Mouse (Mus musculus) midbrain, embryonic 12.5 days (tissue): ENCODE measurements around the gene Bcar3. TPM values are rescaled to one million over a fixed set of nuclear protein-coding genes. Genes with fewer than 3 reads are reported as not detected.
A peak's percentile ranks its signal among the peaks of the same experiment; 100 is the strongest.
"Not testable (repeated sequence)": the region's sequence is repeated elsewhere in the genome, so short reads cannot be mapped to it uniquely, and the experiment has no call there.

Source experiments
- ATAC-seq: fragments of 200-750 bp; cut with Nextera tagmentation; 2 replicates; pipeline ENCODE4 v1.8.0; 2017; ENCODE audit warnings: low read depth, moderate TSS enrichment, moderate library complexity; ENCODE audit not compliant: low FRiP score
- H3K27ac ChIP-seq: fragments of 300-500 bp; sonication (generic); replicated peaks from 2 replicates; pipeline ENCODE4 v1.5.1; 2016; ENCODE audit warnings: mild to moderate bottlenecking
- H3K27me3 ChIP-seq: fragments of 300-500 bp; sonication (generic); 2 replicates; pipeline ENCODE4 v1.6.1; 2016; ENCODE audit warnings: mild to moderate bottlenecking
- H3K36me3 ChIP-seq: fragments of 300-500 bp; sonication (generic); 2 replicates; pipeline ENCODE4 v1.6.1; 2016
- H3K4me1 ChIP-seq: fragments of 300-500 bp; sonication (generic); 2 replicates; pipeline ENCODE4 v1.6.1; 2016
- H3K4me2 ChIP-seq: fragments of 300-500 bp; sonication (generic); replicated peaks from 2 replicates; pipeline ENCODE4 v1.6.1; 2016; ENCODE audit warnings: mild to moderate bottlenecking, moderate library complexity
- H3K4me3 ChIP-seq: fragments of 300-500 bp; sonication (generic); 2 replicates; pipeline ENCODE4 v1.5.1; 2016; ENCODE audit warnings: mild to moderate bottlenecking
- H3K9ac ChIP-seq: fragments of 300-500 bp; sonication (generic); replicated peaks from 2 replicates; pipeline ENCODE4 v1.6.1; 2016; ENCODE audit warnings: mild to moderate bottlenecking, moderate library complexity
- H3K9me3 ChIP-seq: fragments of 300-500 bp; sonication (generic); 2 replicates; pipeline ENCODE4 v1.6.1; 2016; ENCODE audit warnings: mild to moderate bottlenecking
- WGBS: fragments of 180-500 bp; shearing (Covaris S2); methylation state at CpG from one replicate; pipeline ENCODE4 v1.1.7; 2016; 5-methylcytosine and 5-hydroxymethylcytosine counted together
- polyA plus RNA-seq: library from polyadenylated mRNA; unstranded; fragments of >200 nt; fragmentation: Nextera tagmentation; extraction: Ambion mirVana; gene quantifications from 2 replicates; pipeline ENCODE4 v1.2.1, GENCODE M21; 2016

Gene Bcar3
- polyA plus RNA-seq = 14.6 and 14.7 TPM in 2 replicates

DNA sequence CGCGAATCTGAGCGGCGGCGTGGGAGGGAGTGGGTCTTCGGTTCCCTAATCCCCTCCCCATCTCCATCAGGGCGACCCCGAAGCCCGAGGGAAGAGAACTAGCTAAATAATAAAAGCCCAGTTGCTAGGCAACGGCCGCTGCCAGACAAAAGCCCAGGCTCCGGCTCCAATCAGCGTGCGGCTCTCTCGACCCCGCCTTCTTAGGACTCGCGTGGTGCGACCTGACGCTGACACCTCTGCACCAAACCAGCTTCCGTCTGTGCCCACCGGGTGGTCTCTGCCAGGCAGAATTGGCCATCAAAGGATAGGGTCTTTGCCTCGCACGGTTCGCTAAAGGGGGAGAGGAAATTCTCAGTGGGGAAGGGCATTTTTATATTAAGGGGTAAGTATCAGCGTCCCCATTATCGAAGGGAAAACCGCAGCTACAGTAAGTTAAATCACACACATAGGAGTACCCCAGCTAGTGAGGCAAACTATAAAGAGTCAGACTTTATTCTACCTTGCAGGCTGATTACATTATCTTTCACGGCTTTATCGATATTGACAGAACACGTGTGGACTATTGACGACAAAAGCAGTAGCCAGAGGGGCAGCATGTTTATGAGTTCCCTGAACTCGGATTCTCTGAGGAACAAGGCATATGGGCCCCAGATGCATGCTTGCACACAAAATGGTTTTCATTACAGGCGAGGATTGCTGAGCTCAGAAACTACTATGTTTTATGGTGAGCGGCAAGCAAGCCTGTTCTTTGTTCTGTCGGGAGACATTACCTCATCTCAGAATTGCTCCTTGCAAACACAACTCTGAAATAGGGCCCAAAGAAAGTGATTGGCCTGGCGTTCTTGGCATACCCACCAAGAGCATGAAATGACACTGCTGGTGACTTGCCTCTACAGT lies at the start of gene Bcar3:
Bcar3 (plus strand) TSS at position 183 of the 897 bp plus-strand sequence.
- Histone ChIP-seq H3K4me2 (peak within 1 kb of the TSS; percentile 63), H3K27ac (peak within 1 kb of the TSS; percentile 99), H3K9me3 (no peaks in the 10 kb centered on the region), H3K36me3 (no peaks in the 10 kb centered on the region), H3K4me1 (peaks cover 46% of the 10 kb centered on the region), H3K9ac (peak within 1 kb of the TSS; percentile 90), H3K4me3 (peak within 1 kb of the TSS; percentile 86), H3K27me3 (no peaks in the 10 kb centered on the region)
- ATAC-seq = peak; percentile 87
- WGBS = 4% methylated on average over 37 of the region's 37 CpGs

DNA sequence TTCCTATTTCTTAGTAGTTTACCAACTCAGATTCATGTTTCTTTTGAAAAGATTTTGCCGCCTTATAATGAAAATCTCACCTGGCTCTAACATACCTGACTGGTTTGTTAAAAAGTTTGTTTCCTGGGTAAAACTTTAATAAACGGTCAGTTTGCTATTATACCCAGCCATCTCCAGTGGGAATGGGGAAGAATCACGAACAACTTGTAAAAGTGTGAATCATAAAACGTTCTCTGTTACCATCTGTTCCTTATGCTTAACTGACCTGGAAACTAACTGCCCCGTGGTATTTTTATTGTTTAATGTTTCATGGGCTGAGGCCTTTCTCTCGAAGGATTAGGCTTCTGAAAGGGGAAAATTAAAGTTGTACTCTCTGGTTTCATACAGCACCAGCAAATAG lies 49.2 kb upstream of the Bcar3 start:
- WGBS = 50% methylated on average over 6 of the region's 6 CpGs
- no peaks in the 10 kb centered on the region for H3K9me3 ChIP-seq
- no peaks in the 10 kb centered on the region for H3K27me3 ChIP-seq
- no peak overlapping the region for H3K27ac ChIP-seq
- H3K9ac ChIP-seq = peak overlapping the region; percentile 21; the same call in 1 of the 2 replicates
- no peak for ATAC-seq
- H3K4me3 ChIP-seq = peak overlapping the region; percentile 79
- H3K4me2 ChIP-seq = peak overlapping the region; percentile 62
- H3K36me3 ChIP-seq = no peaks in the 10 kb centered on the region
- H3K4me1 ChIP-seq = peaks cover 20% of the 10 kb centered on the region

DNA sequence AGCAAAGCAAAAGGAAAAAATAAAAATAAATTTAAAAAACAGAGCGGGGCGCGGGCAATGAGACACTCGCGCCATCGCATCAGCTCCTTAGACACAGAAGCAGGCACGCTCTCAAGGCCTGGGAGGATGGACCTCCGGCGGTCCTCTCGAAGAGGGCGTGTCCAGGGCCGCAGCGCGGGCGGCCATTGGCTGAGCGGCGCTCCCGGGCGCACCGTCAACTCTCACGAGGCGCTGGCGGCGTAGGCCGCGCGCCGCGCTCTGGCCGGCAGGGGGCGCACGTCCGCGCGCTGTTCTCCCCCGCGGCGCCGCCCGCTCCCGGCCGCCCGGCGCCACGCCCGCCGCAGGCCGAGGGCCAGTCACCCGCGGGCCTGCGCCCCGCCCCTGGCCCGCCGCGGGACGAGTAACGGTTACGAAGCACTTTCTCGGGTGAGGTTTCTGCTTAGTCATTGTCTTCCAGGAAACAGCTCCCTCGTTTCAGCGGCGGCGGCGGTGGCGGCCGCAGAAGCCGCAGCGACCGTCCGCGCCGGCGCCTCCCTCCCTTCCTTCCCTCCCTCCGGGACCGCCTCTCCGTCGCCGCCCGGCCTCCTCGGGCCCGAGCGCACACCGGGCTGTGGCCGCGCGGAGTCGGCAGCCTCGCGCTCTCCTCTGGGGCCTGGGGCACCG lies 48.6 kb upstream of the Bcar3 start, which contains the start of gene Gclm:
Gclm (plus strand) TSS at position 343 of the 663 bp plus-strand sequence.
- H3K9ac ChIP-seq = peak within 1 kb of the TSS; percentile 78
- H3K4me3 ChIP-seq = peak within 1 kb of the TSS; percentile 79
- no peaks in the 10 kb centered on the region for H3K36me3 ChIP-seq
- ATAC-seq = peak; percentile 99
- H3K4me1 ChIP-seq = peaks cover 20% of the 10 kb centered on the region
- under 1% methylated on average over 83 of the region's 90 CpGs for WGBS
- peak within 1 kb of the TSS; percentile 62 for H3K4me2 ChIP-seq
- no peaks in the 10 kb centered on the region for H3K9me3 ChIP-seq
- H3K27ac ChIP-seq = peak within 1 kb of the TSS; percentile 92
- H3K27me3 ChIP-seq = no peaks in the 10 kb centered on the region

DNA sequence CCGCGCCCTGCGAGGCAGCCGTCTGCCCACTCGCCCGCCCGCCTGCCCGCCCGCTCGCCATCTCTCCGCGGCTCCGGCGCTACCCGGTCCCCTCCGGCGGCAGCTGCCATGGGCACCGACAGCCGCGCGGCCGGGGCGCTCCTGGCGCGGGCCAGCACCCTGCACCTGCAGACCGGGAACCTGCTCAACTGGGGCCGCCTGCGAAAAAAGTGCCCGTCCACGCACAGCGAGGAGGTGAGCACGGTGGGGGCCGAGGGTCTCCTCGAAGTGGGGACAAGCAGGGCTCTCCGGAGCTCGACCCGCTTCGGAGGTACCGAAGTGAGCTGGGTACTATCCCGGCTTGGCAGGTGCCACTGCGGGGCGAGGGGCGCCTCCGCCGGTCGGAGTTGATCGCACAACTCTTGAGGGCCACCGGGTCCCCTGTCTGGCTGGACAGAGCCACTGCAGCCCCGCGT lies 48.0 kb upstream of the Bcar3 start:
- Histone ChIP-seq H3K9me3 (no peaks in the 10 kb centered on the region), H3K4me1 (peaks cover 20% of the 10 kb centered on the region), H3K4me3 (peak overlapping the region; percentile 79), H3K27me3 (no peaks in the 10 kb centered on the region), H3K9ac (peak overlapping the region; percentile 78), H3K27ac (peak overlapping the region; percentile 92), H3K36me3 (no peaks in the 10 kb centered on the region), H3K4me2 (peak overlapping the region; percentile 62)
- under 1% methylated on average over 49 of the region's 50 CpGs for WGBS
- ATAC-seq = peak; percentile 48

DNA sequence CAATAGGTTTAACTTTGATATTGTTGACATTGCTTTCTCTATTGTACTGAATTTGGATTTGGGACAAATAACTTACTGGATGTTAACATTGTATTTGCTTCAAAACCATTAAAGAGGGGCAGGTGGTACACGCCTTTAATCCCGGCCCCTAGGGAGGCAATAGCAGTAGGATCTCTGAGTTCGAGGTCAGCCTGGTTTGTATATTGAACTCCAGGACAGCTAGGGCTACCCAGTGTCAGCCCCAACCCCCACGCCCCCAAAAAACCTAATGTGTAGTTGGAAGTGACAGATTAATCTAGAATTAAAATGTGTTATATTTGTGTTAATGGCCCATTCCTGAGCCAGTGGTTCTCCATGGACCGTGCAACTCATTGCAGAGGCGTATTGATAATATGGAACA lies 47.5 kb upstream of the Bcar3 start:
- Histone ChIP-seq H3K9me3 (no peaks in the 10 kb centered on the region), H3K4me3 (peak overlapping the region; percentile 79), H3K9ac (peak overlapping the region; percentile 78; the same call in 1 of the 2 replicates), H3K36me3 (no peaks in the 10 kb centered on the region), H3K27ac (peak overlapping the region; percentile 92), H3K27me3 (no peaks in the 10 kb centered on the region), H3K4me1 (peaks cover 20% of the 10 kb centered on the region), H3K4me2 (peak overlapping the region; percentile 62)
- 28% methylated on average over 6 of the region's 6 CpGs for WGBS
- ATAC-seq = no peak

DNA sequence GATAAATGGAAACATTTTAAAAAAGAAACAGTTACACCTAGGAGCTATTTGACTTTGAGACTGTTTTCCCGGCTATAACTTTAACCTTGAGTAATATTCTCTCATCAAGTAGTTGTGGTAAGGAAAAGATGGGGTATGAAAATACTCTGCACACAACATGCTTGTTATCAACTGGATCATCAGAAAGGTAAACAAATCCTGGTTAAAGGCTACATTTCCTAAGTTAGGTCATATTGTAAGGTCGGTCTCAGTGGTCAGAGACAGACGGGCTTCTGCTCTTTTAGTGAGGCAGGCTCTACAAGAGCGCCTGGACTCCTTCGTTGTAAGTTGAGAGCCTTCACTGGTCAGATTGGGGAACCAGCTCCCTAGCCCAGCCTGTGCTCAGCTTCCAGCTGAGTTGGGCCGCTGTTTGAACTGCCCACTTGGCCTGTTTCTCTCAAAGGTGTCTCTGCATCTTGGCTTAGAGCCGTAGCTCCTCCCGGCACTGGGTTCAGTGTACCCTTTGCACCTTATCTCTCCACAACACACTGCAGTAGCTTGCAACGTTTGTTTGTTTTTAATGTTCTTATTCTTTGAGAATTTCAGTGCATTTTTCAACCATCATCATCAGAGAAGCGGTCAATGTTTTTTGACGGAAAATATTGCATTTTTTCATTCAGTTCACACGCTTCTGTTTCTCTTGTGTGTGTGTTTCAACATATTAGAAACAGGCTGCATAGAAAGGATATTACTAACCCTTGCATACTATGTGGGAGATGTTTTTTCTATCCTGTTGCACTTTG lies 46.8 kb upstream of the Bcar3 start:
- Histone ChIP-seq H3K4me1 (peaks cover 20% of the 10 kb centered on the region), H3K27me3 (no peaks in the 10 kb centered on the region), H3K4me3 (peak overlapping the region; percentile 79), H3K27ac (no peak overlapping the region), H3K36me3 (no peaks in the 10 kb centered on the region), H3K4me2 (peak overlapping the region; percentile 62), H3K9me3 (no peaks in the 10 kb centered on the region), H3K9ac (no peak overlapping the region)
- no peak for ATAC-seq
- 72% methylated on average over 12 of the region's 12 CpGs for WGBS

DNA sequence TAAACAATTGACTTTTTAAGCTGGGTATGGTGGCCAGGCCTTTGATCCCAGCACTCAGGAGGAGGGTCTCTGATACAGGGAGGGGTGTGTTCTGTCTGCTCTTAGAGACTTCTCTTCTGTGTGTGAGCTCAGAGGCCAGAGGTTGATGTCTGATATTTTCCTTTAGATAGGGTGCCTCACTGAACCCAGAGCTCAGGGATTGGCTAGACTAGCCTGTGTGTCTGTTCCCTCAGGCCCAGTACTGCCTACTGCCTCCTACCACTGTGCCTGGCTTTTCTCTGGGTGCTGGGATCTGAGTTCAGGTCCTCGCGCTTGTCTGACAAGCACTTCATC lies 46.2 kb upstream of the Bcar3 start:
- 96% methylated on average over 2 of the region's 2 CpGs for WGBS
- H3K9me3 ChIP-seq = no peaks in the 10 kb centered on the region
- H3K4me3 ChIP-seq = no peak overlapping the region
- peaks cover 20% of the 10 kb centered on the region for H3K4me1 ChIP-seq
- H3K4me2 ChIP-seq = no peak overlapping the region
- ATAC-seq = no peak
- no peak overlapping the region for H3K9ac ChIP-seq
- no peaks in the 10 kb centered on the region for H3K36me3 ChIP-seq
- no peaks in the 10 kb centered on the region for H3K27me3 ChIP-seq
- no peak overlapping the region for H3K27ac ChIP-seq

DNA sequence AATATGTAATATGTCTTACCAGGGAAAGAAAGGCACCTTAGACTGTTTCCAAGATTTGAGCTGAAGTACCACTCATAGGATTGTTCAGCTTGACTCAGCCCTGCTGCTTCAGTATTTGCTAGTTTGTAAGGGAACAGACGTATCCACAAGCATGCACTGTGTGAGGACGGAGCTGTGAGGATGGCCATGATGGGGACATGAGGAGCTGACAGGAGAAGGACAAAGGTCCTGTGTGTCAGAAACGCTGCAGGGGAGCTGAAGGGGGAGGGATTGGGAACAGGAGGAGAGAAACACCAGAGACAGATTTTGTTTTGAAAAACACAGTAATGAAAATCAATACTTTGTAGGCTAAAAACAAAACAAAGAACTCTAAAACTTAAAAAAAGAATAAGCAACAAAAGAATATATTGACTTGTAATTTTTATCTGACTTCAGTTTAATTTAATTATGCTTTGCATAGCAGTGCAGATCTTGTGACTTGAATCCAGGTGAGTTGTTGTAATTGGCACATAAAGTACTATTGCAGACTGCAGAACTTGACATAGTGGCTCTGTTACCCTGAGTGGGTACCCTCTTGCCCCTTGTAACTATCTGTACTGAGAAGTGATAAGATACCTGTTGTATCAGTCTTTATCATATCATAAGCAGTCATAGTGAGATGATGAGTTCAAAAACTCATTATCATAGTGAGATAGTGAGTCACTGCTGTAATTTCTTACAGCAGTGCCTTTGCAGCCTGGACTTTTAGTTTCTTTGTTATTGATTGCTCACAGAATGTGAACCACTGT lies 41.3 kb upstream of the Bcar3 start:
- Histone ChIP-seq H3K27ac (no peak overlapping the region), H3K9ac (no peak overlapping the region), H3K36me3 (peaks cover 5% of the 10 kb centered on the region; the same call in 1 of the 2 replicates), H3K4me2 (no peak overlapping the region), H3K4me1 (0 out of 2 replicates have a peak, but pooled peaks cover 3% of the 10 kb centered on the region), H3K27me3 (no peaks in the 10 kb centered on the region), H3K9me3 (no peaks in the 10 kb centered on the region), H3K4me3 (no peak overlapping the region)
- ATAC-seq = no peak
- WGBS = 59% methylated on average over 3 of the region's 3 CpGs

DNA sequence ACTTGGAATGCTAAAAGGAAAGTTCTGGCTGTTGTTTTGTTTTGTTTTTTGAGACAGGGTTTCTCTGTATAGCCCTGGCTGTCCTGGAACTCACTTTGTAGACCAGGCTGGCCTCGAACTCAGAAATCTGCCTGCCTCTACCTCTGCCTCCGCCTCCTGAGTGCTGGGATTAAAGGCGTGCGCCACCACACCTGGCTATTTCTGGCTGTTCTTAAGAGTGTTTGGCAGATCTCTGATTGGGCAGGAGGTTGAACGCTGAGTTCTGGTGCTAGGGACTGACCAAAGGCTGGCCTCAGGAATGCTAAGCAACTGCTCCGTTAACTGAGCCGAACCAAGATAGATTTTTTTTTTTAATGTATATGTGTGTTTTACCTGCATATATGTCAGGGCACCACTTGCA lies 39.9 kb upstream of the Bcar3 start:
- not testable (repeated sequence) for ATAC-seq, H3K27me3 ChIP-seq, H3K36me3 ChIP-seq, H3K9ac ChIP-seq, H3K27ac ChIP-seq, H3K4me1 ChIP-seq, H3K4me2 ChIP-seq, H3K4me3 ChIP-seq, H3K9me3 ChIP-seq
- 88% methylated on average over 7 of the region's 7 CpGs for WGBS

DNA sequence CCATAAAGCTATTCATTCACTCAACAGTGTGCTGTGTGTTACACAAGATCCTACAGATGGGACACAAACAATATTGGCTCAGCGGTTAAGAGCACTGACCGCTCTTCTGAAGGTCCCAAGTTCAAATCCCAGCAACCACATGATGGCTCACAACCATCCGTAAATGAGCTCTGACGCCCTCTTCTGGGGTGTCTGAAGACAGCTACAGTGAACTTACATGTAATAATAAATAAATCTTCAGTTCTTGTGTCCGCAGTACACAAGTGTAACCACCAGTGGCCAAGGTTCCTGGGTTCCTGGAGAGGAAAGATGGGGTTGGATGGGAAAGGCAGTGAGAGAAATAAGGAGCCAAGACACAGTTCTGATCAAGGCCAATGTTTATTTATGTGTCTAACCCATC lies 23.9 kb upstream of the Bcar3 start:
- H3K9me3 ChIP-seq = no peaks in the 10 kb centered on the region
- ATAC-seq = no peak
- no peak overlapping the region for H3K27ac ChIP-seq
- H3K27me3 ChIP-seq = no peaks in the 10 kb centered on the region
- H3K4me2 ChIP-seq = no peak overlapping the region
- WGBS = 78% methylated on average over 5 of the region's 5 CpGs
- peaks cover 1% of the 10 kb centered on the region for H3K4me1 ChIP-seq
- 0 out of 2 replicates have a peak, but pooled peaks cover 6% of the 10 kb centered on the region for H3K36me3 ChIP-seq
- no peak overlapping the region for H3K9ac ChIP-seq
- H3K4me3 ChIP-seq = no peak overlapping the region

DNA sequence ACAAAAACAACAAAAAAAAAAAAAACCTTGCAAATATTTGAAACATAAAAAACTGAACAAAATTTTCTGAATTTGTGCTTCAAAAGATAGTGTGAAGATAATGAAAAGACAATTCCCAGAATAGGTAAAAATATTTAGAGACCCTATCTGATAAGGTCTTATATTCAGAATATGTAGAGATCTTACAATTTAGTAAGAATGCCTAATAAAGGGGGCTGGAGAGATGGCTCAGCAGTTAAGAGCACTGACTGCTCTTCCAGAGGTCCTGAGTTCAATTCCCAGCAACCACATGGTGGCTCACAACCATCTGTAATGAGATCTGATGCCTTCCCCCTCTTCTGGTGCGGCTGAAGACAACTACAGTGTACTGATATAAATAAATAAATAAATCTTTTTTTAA lies 21.4 kb upstream of the Bcar3 start:
- H3K4me3 ChIP-seq, H3K27ac ChIP-seq, H3K9me3 ChIP-seq, ATAC-seq, H3K9ac ChIP-seq, H3K27me3 ChIP-seq, H3K4me2 ChIP-seq: not testable (repeated sequence)
- WGBS = 92% methylated on average over 1 of the region's 1 CpGs
- Histone ChIP-seq H3K36me3 (peaks cover 22% of the 10 kb centered on the region), H3K4me1 (peaks cover 27% of the 10 kb centered on the region)
